10 mouse cellular contexts compared by ENCODE assay signal in the genomic region with DNA sequence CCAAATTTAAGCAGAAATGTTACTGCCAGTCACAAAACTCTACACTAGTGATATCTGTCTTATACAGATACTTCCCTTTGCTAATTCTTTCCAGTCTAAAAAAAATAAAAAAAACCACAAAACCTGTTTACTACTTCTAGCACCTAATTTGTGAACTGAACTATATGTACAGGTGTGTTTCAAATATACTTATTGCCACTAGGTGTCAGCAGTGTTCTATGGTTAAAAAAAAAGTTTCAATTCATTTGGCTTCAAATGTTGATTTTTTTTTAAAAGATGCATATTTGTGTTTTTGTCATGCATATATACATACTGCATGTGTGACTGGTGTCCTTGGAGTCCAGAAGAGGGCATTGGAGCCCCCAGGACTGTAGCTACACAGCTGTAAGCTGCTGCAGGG. TPM values are rescaled to one million over a fixed set of nuclear protein-coding genes. Genes with fewer than 3 reads are reported as not detected.
DNase-seq lines count a peak whose midpoint lies in the region; ATAC-seq lines count a peak whose summit lies in the region.
"Had no signal": no experiment of that assay in that cellular context is flagged by ENCODE, and none has a peak within 500 bp of the region (broad histone marks: within the 10 kb centered on the region; RNA-seq: fewer than 3 reads in every experiment).

No protein-coding gene starts in this region.

- H3K27ac ChIP-seq in hindbrain, embryonic 11.5 days (ENCODE audit: low read depth, low read length), result no peak overlapping the region
- no peak overlapping the region for H3K27ac ChIP-seq in hindbrain, embryonic 12.5 days
- no peak overlapping the region for H3K27ac ChIP-seq in midbrain, embryonic 14.5 days (replicated peaks; ENCODE audit: low read depth, low read length)
- no peak overlapping the region for H3K27ac ChIP-seq in midbrain, embryonic 13.5 days
- H3K27ac ChIP-seq in kidney, embryonic 14.5 days (ENCODE audit: low read depth, low read length), result no peak overlapping the region

- H3K9me3 ChIP-seq in hindbrain, embryonic 11.5 days (ENCODE audit: control insufficient read depth, low read length), result no peaks in the 10 kb centered on the region
- H3K9me3 ChIP-seq in hindbrain, embryonic 12.5 days (replicated peaks), result no peaks in the 10 kb centered on the region
- H3K9me3 ChIP-seq in midbrain, embryonic 14.5 days (ENCODE audit: control insufficient read depth, low read length), result no peaks in the 10 kb centered on the region; the same call in 1 of the 2 replicates
- H3K9me3 ChIP-seq in midbrain, embryonic 13.5 days, result peaks cover 3% of the 10 kb centered on the region; the same call in 1 of the 2 replicates
- no peaks in the 10 kb centered on the region for H3K9me3 ChIP-seq in kidney, embryonic 14.5 days (ENCODE audit: control insufficient read depth, low read length)

- no peak for ATAC-seq in hindbrain, embryonic 11.5 days (ENCODE audit: low FRiP score)
- ATAC-seq in hindbrain, embryonic 12.5 days (ENCODE audit: low FRiP score), result no peak
- no peak for ATAC-seq in midbrain, embryonic 14.5 days (ENCODE audit: low FRiP score, low TSS enrichment)
- no peak for ATAC-seq in midbrain, embryonic 13.5 days
- ATAC-seq in kidney, embryonic 14.5 days (ENCODE audit: low FRiP score, low TSS enrichment), result no peak

- H3K27me3 ChIP-seq in hindbrain, embryonic 11.5 days (ENCODE audit: control insufficient read depth, insufficient read depth, low read length), result no peaks in the 10 kb centered on the region
- no peaks in the 10 kb centered on the region for H3K27me3 ChIP-seq in hindbrain, embryonic 12.5 days
- H3K27me3 ChIP-seq in midbrain, embryonic 14.5 days (ENCODE audit: control insufficient read depth, insufficient read depth, low read length), result no peaks in the 10 kb centered on the region
- H3K27me3 ChIP-seq in midbrain, embryonic 13.5 days, result no peaks in the 10 kb centered on the region
- H3K27me3 ChIP-seq in kidney, embryonic 14.5 days (ENCODE audit: control insufficient read depth, insufficient read depth, low read length), result no peaks in the 10 kb centered on the region

- H3K4me2 ChIP-seq in hindbrain, embryonic 11.5 days (replicated peaks; ENCODE audit: low read depth, low read length), result no peak overlapping the region
- no peak overlapping the region for H3K4me2 ChIP-seq in hindbrain, embryonic 12.5 days (replicated peaks)
- no peak overlapping the region for H3K4me2 ChIP-seq in midbrain, embryonic 14.5 days (ENCODE audit: low read length)
- no peak overlapping the region for H3K4me2 ChIP-seq in midbrain, embryonic 13.5 days (replicated peaks)
- no peak overlapping the region for H3K4me2 ChIP-seq in kidney, embryonic 14.5 days (replicated peaks; ENCODE audit: low read depth, low read length)

- H3K4me1 ChIP-seq in hindbrain, embryonic 11.5 days (replicated peaks; ENCODE audit: control insufficient read depth, insufficient read depth, low read length), result no peaks in the 10 kb centered on the region
- peaks cover 12% of the 10 kb centered on the region for H3K4me1 ChIP-seq in hindbrain, embryonic 12.5 days
- peaks cover 14% of the 10 kb centered on the region for H3K4me1 ChIP-seq in midbrain, embryonic 14.5 days (ENCODE audit: control insufficient read depth, insufficient read depth, low read length)
- H3K4me1 ChIP-seq in midbrain, embryonic 13.5 days (replicated peaks), result peaks cover 21% of the 10 kb centered on the region
- H3K4me1 ChIP-seq in kidney, embryonic 14.5 days (ENCODE audit: control insufficient read depth, insufficient read depth, low read length), result 0 out of 2 replicates have a peak, but pooled peaks cover 4% of the 10 kb centered on the region

- DNase-seq in hindbrain, embryonic 11.5 days (ENCODE audit: low spot score), result peak; percentile 38
- peak; percentile 76 for DNase-seq in midbrain, embryonic 14.5 days
- peak; percentile 47 for DNase-seq in adipocyte (ENCODE audit: low spot score)
- DNase-seq in retina, postnatal 1 day, result peak; percentile 52
- DNase-seq in urinary bladder, postnatal 10 days (ENCODE audit: low spot score), result no peak
- DNase-seq: cerebellum, postnatal 25 days; thymus, postnatal 4 days had no signal

- peaks cover 3% of the 10 kb centered on the region for H3K36me3 ChIP-seq in hindbrain, embryonic 11.5 days (ENCODE audit: control insufficient read depth, insufficient read depth, low read length)
- peaks cover 38% of the 10 kb centered on the region for H3K36me3 ChIP-seq in hindbrain, embryonic 12.5 days
- H3K36me3 ChIP-seq in midbrain, embryonic 14.5 days (ENCODE audit: control insufficient read depth, insufficient read depth, low read length), result peaks cover 50% of the 10 kb centered on the region
- peaks cover 38% of the 10 kb centered on the region for H3K36me3 ChIP-seq in midbrain, embryonic 13.5 days
- H3K36me3 ChIP-seq in kidney, embryonic 14.5 days (ENCODE audit: control insufficient read depth, insufficient read depth, low read length), result peaks cover 19% of the 10 kb centered on the region

- H3K4me3 ChIP-seq in hindbrain, embryonic 11.5 days (ENCODE audit: low read depth, low read length), result no peak overlapping the region
- no peak overlapping the region for H3K4me3 ChIP-seq in hindbrain, embryonic 12.5 days
- H3K4me3 ChIP-seq in midbrain, embryonic 14.5 days (replicated peaks; ENCODE audit: low read depth, low read length), result no peak overlapping the region
- H3K4me3 ChIP-seq in midbrain, embryonic 13.5 days (replicated peaks), result no peak overlapping the region
- no peak overlapping the region for H3K4me3 ChIP-seq in kidney, embryonic 14.5 days (ENCODE audit: low read length)

- no peak overlapping the region for H3K9ac ChIP-seq in hindbrain, embryonic 11.5 days (ENCODE audit: low read depth, low read length)
- H3K9ac ChIP-seq in hindbrain, embryonic 12.5 days, result no peak overlapping the region
- H3K9ac ChIP-seq in midbrain, embryonic 14.5 days (replicated peaks; ENCODE audit: low read length), result no peak overlapping the region
- H3K9ac ChIP-seq in midbrain, embryonic 13.5 days (replicated peaks), result no peak overlapping the region
- H3K9ac ChIP-seq in kidney, embryonic 14.5 days (ENCODE audit: low read depth, low read length), result no peak overlapping the region

RNA-seq across cellular contexts. Expression of a gene that starts 4.1 kb away (rescaled TPM):
- 305 and 329 TPM in 2 replicates for polyA plus RNA-seq in hindbrain, embryonic 11.5 days (2014; fragmentation: Nextera tagmentation; extraction: Ambion mirVana)
- polyA plus RNA-seq in hindbrain, embryonic 12.5 days (2016; fragmentation: Nextera tagmentation; extraction: Ambion mirVana), result 402 and 407 TPM in 2 replicates
- polyA plus RNA-seq in midbrain, embryonic 14.5 days (2014; fragmentation: Nextera tagmentation; extraction: Ambion mirVana), result 580 and 670 TPM in 2 replicates
- 503 and 524 TPM in 2 replicates for polyA plus RNA-seq in midbrain, embryonic 13.5 days (2015; fragmentation: Nextera tagmentation; extraction: Ambion mirVana)
- polyA plus RNA-seq in kidney, embryonic 14.5 days (2014; fragmentation: Nextera tagmentation; extraction: Ambion mirVana), result 102 and 149 TPM in 2 replicates
